Mouse (Mus musculus) midbrain, embryonic 15.5 days (tissue): ENCODE results near the gene Fam71b. TPM values are rescaled to one million over a fixed set of nuclear protein-coding genes. Genes with fewer than 3 reads are reported as not detected.

Experiments used
- ATAC-seq: fragments of 200-750 bp; cut with Nextera tagmentation; replicated peaks from 2 replicates; pipeline ENCODE4 v1.8.0; 2017; ENCODE audit warnings: moderate TSS enrichment
- H3K27ac ChIP-seq: fragments of 300-500 bp; sonication (generic); 2 replicates; pipeline ENCODE4 v1.5.1; 2015; ENCODE audit warnings: mild to moderate bottlenecking, inconsistent platforms
- H3K27me3 ChIP-seq: fragments of 300-500 bp; sonication (generic); replicated peaks from 2 replicates; pipeline ENCODE4 v1.6.1; 2015; ENCODE audit warnings: inconsistent platforms
- H3K36me3 ChIP-seq: fragments of 300-500 bp; sonication (generic); replicated peaks from 2 replicates; pipeline ENCODE4 v1.6.1; 2015; ENCODE audit warnings: inconsistent platforms
- H3K4me1 ChIP-seq: fragments of 300-500 bp; sonication (generic); 2 replicates; pipeline ENCODE4 v1.6.1; 2015; ENCODE audit warnings: inconsistent platforms
- H3K4me2 ChIP-seq: fragments of 300-500 bp; sonication (generic); 2 replicates; pipeline ENCODE4 v1.6.1; 2015; ENCODE audit warnings: inconsistent platforms, mild to moderate bottlenecking, moderate library complexity
- H3K4me3 ChIP-seq: fragments of 300-500 bp; sonication (generic); 2 replicates; pipeline ENCODE4 v1.5.1; 2015; ENCODE audit warnings: mild to moderate bottlenecking, inconsistent platforms
- H3K9ac ChIP-seq: fragments of 300-500 bp; sonication (generic); 2 replicates; pipeline ENCODE4 v1.6.1; 2015; ENCODE audit warnings: mild to moderate bottlenecking, inconsistent platforms
- H3K9me3 ChIP-seq: fragments of 300-500 bp; sonication (generic); 2 replicates; pipeline ENCODE4 v1.6.1; 2016; ENCODE audit warnings: inconsistent platforms
- WGBS: fragments of 180-500 bp; shearing (Covaris S2); methylation state at CpG from one replicate; pipeline ENCODE4 v1.1.7; 2015; ENCODE audit warnings: mixed read lengths; 5-methylcytosine and 5-hydroxymethylcytosine counted together
- polyA plus RNA-seq: library from polyadenylated mRNA; unstranded; fragments of >200 nt; fragmentation: Nextera tagmentation; extraction: Ambion mirVana; gene quantifications from 2 replicates; pipeline ENCODE4 v1.2.1, GENCODE M21; 2015

Gene Fam71b
- polyA plus RNA-seq, 1 experiment from 2014 or later: not detected

- Histone ChIP-seq H3K4me2 (no peak overlapping the region), H3K4me3 (no peak overlapping the region), H3K27me3 (no peaks in the 10 kb centered on the region), H3K27ac (no peak overlapping the region), H3K9ac (no peak overlapping the region), H3K36me3 (peaks cover 4% of the 10 kb centered on the region; the same call in 1 of the 2 replicates), H3K4me1 (no peaks in the 10 kb centered on the region), H3K9me3 (no peaks in the 10 kb centered on the region)
- 94% methylated on average over 1 of the region's 1 CpGs for WGBS
- no peak for ATAC-seq
Observed at GRCm38 (mm10) chr11:46443152-46443551, 46.8 kb downstream of the Fam71b start.

GRCm38 (mm10) chr11:46443979-46444378, 47.6 kb downstream of the Fam71b start:
- Histone ChIP-seq H3K36me3 (peaks cover 4% of the 10 kb centered on the region; the same call in 1 of the 2 replicates), H3K9me3 (no peaks in the 10 kb centered on the region), H3K27ac (no peak overlapping the region), H3K27me3 (no peaks in the 10 kb centered on the region), H3K9ac (no peak overlapping the region), H3K4me2 (no peak overlapping the region), H3K4me1 (no peaks in the 10 kb centered on the region), H3K4me3 (no peak overlapping the region)
- 91% methylated on average over 5 of the region's 5 CpGs for WGBS
- no peak for ATAC-seq

- Histone ChIP-seq H3K4me1 (no peaks in the 10 kb centered on the region), H3K36me3 (0 out of 2 replicates have a peak, but pooled peaks cover 4% of the 10 kb centered on the region), H3K27me3 (no peaks in the 10 kb centered on the region), H3K27ac (no peak overlapping the region), H3K9ac (no peak overlapping the region), H3K9me3 (no peaks in the 10 kb centered on the region), H3K4me3 (no peak overlapping the region), H3K4me2 (no peak overlapping the region)
- ATAC-seq: no peak
- 92% methylated on average over 6 of the region's 6 CpGs for WGBS
Observed at GRCm38 (mm10) chr11:46446150-46446549, 49.8 kb downstream of the Fam71b start.

GRCm38 (mm10) chr11:46447644-46448484, 51.5 kb downstream of the Fam71b start:
- no peak for ATAC-seq
- no peak overlapping the region for H3K9ac ChIP-seq
- no peaks in the 10 kb centered on the region for H3K27me3 ChIP-seq
- H3K9me3 ChIP-seq: no peaks in the 10 kb centered on the region
- no peak overlapping the region for H3K4me3 ChIP-seq
- no peaks in the 10 kb centered on the region for H3K4me1 ChIP-seq
- no peak overlapping the region for H3K4me2 ChIP-seq
- WGBS: 78% methylated on average over 13 of the region's 13 CpGs
- H3K27ac ChIP-seq: no peak overlapping the region
- no peaks in the 10 kb centered on the region for H3K36me3 ChIP-seq

GRCm38 (mm10) chr11:46449461-46450080, 53.2 kb downstream of the Fam71b start:
- WGBS: 83% methylated on average over 11 of the region's 11 CpGs
- Histone ChIP-seq H3K9ac (no peak overlapping the region), H3K36me3 (no peaks in the 10 kb centered on the region), H3K27me3 (no peaks in the 10 kb centered on the region), H3K4me1 (no peaks in the 10 kb centered on the region), H3K4me3 (no peak overlapping the region), H3K4me2 (no peak overlapping the region), H3K27ac (no peak overlapping the region), H3K9me3 (no peaks in the 10 kb centered on the region)
- ATAC-seq: no peak

GRCm38 (mm10) chr11:46454453-46455045, 58.2 kb downstream of the Fam71b start, which contains the start of gene Havcr2:
TSS of gene Havcr2 (plus strand) at chr11:46454935.
- Histone ChIP-seq H3K27me3 (no peaks in the 10 kb centered on the region), H3K9ac (no peak within 1 kb of the TSS), H3K4me1 (no peaks in the 10 kb centered on the region), H3K27ac (no peak within 1 kb of the TSS), H3K4me2 (no peak within 1 kb of the TSS), H3K9me3 (no peaks in the 10 kb centered on the region), H3K36me3 (no peaks in the 10 kb centered on the region), H3K4me3 (no peak within 1 kb of the TSS)
- ATAC-seq: no peak
- 78% methylated on average over 6 of the region's 6 CpGs for WGBS

Other genes starting within 250 kb of the Fam71b start
- 0.43 TPM in 2 replicates for gene Nipal4, start 230.1 kb upstream of the Fam71b start, polyA plus RNA-seq
- 8.4 and 10.0 TPM in 2 replicates for gene Fndc9, start 161.0 kb upstream of the Fam71b start, polyA plus RNA-seq
- gene Cyfip2, start 83.7 kb upstream of the Fam71b start, polyA plus RNA-seq: 97.6 and 104 TPM in 2 replicates
- gene Itk, start 7.0 kb upstream of the Fam71b start, polyA plus RNA-seq: not detected in 2 replicates
- gene Med7, start 40.4 kb downstream of the Fam71b start, polyA plus RNA-seq: 59.8 and 61.8 TPM in 2 replicates
- 0.15 and 0.19 TPM in 2 replicates for gene Havcr2, start 58.4 kb downstream of the Fam71b start, polyA plus RNA-seq
- not detected in 2 replicates for gene Gm12169, start 127.7 kb downstream of the Fam71b start, polyA plus RNA-seq
- not detected in 2 replicates for gene BC053393, start 175.0 kb downstream of the Fam71b start, polyA plus RNA-seq
- not detected in 2 replicates for gene Dppa1, start 232.7 kb downstream of the Fam71b start, polyA plus RNA-seq